Mouse (Mus musculus) hindbrain, embryonic 14.5 days (tissue): ENCODE data around the gene Hnrnph2. TPM values are rescaled to one million over a fixed set of nuclear protein-coding genes. Genes with fewer than 3 reads are reported as not detected.

Source experiments
- polyA plus RNA-seq: library from polyadenylated mRNA; unstranded; fragments of >200 nt; fragmentation: Nextera tagmentation; extraction: Ambion mirVana; gene quantifications from 2 replicates; pipeline ENCODE4 v1.2.1, GENCODE M21; 2014

Gene Hnrnph2
- polyA plus RNA-seq, 1 experiment from 2014 or later = 90.2 TPM

Other genes starting within 250 kb of the Hnrnph2 start
- 20.7 and 24.2 TPM in 2 replicates for gene Drp2, start 196.6 kb upstream of the Hnrnph2 start, polyA plus RNA-seq
- gene Taf7l, start 124.7 kb upstream of the Hnrnph2 start, polyA plus RNA-seq = 0.37 TPM in 1 of 2 replicates, not detected in the other
- 48.5 and 50.1 TPM in 2 replicates for gene Timm8a1, start 59.3 kb upstream of the Hnrnph2 start, polyA plus RNA-seq
- 0.29 TPM in 1 of 2 replicates, not detected in the other for gene Btk, start 17.6 kb upstream of the Hnrnph2 start, polyA plus RNA-seq
- 187 and 221 TPM in 2 replicates for gene Rpl36a, start 15.5 kb upstream of the Hnrnph2 start, polyA plus RNA-seq
- gene Gla, start 54 bp upstream of the Hnrnph2 start, polyA plus RNA-seq = 2.4 and 4.1 TPM in 2 replicates
- 5.4 and 5.7 TPM in 2 replicates for gene Armcx4, start 85.3 kb downstream of the Hnrnph2 start, polyA plus RNA-seq
- gene Armcx1, start 116.8 kb downstream of the Hnrnph2 start, polyA plus RNA-seq = 71.9 and 81.9 TPM in 2 replicates
- gene Armcx6, start 150.2 kb downstream of the Hnrnph2 start, polyA plus RNA-seq = 38.5 and 40.4 TPM in 2 replicates
- 84.8 and 102 TPM in 2 replicates for gene Armcx3, start 155.4 kb downstream of the Hnrnph2 start, polyA plus RNA-seq
- gene Armcx2, start 208.0 kb downstream of the Hnrnph2 start, polyA plus RNA-seq = 73.0 and 75.3 TPM in 2 replicates